Mouse (Mus musculus): ENCODE measurements around the gene Dnaic1.
A peak's percentile ranks its signal among the peaks of the same experiment; 100 is the strongest.

DNA sequence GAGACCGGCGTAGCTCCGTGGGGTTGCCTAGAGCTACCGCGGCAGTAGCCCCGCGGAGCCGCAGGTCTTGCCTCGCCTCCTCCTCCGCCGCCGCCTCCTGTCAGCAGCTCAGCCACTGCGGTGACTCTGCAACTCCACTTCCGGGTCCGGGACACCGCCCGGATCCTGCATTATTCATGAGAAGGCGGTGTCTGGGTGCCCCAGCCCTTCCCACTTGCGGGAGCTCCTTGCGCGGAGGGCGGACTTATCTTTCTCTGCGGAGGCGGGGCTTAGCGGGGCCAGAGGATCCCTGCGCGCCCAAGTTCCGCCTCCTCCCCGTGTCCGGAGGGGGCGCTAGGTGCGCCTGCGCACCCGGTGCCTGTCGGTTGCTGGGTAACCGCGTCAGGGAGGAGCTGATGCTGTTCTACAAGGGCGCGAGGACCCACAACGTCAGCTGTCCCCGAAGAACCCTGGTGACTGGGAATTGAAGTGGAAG is at the start of gene Dnaic1, which contains the start of gene Fam219a:
- TF ChIP-seq CTCF (IDR thresholded peaks at IDR 0.05; ENCODE audit: borderline replicate concordance, control insufficient read depth, extremely low read depth, insufficient read depth, low read length, poor library complexity) (peak; percentile 67; the same call in 1 of the 2 replicates), POLR2A (IDR thresholded peaks at IDR 0.05; ENCODE audit: control insufficient read depth, extremely low read depth, insufficient read depth, low read length, poor library complexity) (peak; percentile 73)

All from thymus, adult 2 months (tissue).